Mouse (Mus musculus) bone marrow, adult 2 months (tissue): ENCODE data around the gene Cbx7. TPM values are rescaled to one million over a fixed set of nuclear protein-coding genes. Genes with fewer than 3 reads are reported as not detected.
"Not testable (repeated sequence)": the region's sequence is repeated elsewhere in the genome, so short reads cannot be mapped to it uniquely, and the experiment has no call there.

ENCODE experiments used
- H3K27ac ChIP-seq: fragments of 200-500 bp; 2 replicates; pipeline ENCODE4 v1.5.1; 2012; ENCODE audit warnings: low read depth, mild to moderate bottlenecking, control low read depth, inconsistent platforms, low read length; ENCODE audit not compliant: control insufficient read depth, poor library complexity, insufficient read depth
- H3K4me1 ChIP-seq: fragments of 200-500 bp; 2 replicates; pipeline ENCODE4 v1.6.1; 2011; ENCODE audit warnings: low read length; ENCODE audit not compliant: control insufficient read depth, insufficient read depth
- H3K4me3 ChIP-seq: fragments of 200-500 bp; replicated peaks from 2 replicates; pipeline ENCODE3; 2011; ENCODE audit warnings: mild to moderate bottlenecking, low read depth, low read length, control low read depth; ENCODE audit not compliant: control insufficient read depth
- CTCF ChIP-seq: fragments of 200-500 bp; IDR thresholded peaks from 2 replicates; pipeline ENCODE4 v1.5.1; 2011; ENCODE audit warnings: low read length, control low read depth; ENCODE audit not compliant: control insufficient read depth, insufficient read depth
- POLR2A ChIP-seq: fragments of 200-500 bp; IDR thresholded peaks from 2 replicates; pipeline ENCODE4 v1.6.1; 2011; ENCODE audit warnings: low read depth, mild to moderate bottlenecking, control low read depth, low read length, borderline replicate concordance; ENCODE audit not compliant: control insufficient read depth
- WGBS: fragments of 180-500 bp; shearing (Covaris S2); methylation state at CpG from one replicate; pipeline ENCODE4 v1.1.7; 2018; 5-methylcytosine and 5-hydroxymethylcytosine counted together
- polyA plus RNA-seq: library from polyadenylated mRNA; stranded (reverse); fragments of >200 nt; gene quantifications from 2 replicates; pipeline ENCODE4 v1.2.4, GENCODE M21; 2011; ENCODE audit warnings: low replicate concordance; ENCODE audit not compliant: missing spikeins, insufficient read depth, insufficient read length

Cbx7 gene
- polyA plus RNA-seq, 1 experiment: 22.5 TPM

DNA sequence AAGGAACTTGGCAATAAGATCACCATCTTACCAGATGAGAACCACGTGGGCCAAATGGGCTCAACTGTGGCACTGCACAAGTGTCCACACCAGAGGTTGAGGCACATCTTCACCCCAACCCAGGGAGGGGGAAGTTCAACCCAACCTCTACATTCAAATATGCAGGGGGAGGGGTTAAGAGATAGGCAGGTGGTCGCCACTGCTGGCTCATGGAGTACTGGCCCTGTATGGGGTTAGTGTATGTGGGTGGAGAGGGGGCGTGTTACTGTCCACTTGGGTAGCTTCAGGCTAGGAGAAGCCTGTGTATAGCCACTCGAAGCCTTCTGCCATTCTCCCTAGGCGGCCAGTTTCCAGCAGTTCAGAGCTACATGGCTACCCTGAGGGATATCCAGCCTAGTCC is 54.8 kb downstream of the Cbx7 start:
- no peak for TF ChIP-seq CTCF
- TF ChIP-seq POLR2A: no peak
- 61% methylated on average over 5 of the region's 5 CpGs for WGBS
- Histone ChIP-seq H3K4me3 (no peak overlapping the region), H3K4me1 (no peaks in the 10 kb centered on the region), H3K27ac (no peak overlapping the region)

DNA sequence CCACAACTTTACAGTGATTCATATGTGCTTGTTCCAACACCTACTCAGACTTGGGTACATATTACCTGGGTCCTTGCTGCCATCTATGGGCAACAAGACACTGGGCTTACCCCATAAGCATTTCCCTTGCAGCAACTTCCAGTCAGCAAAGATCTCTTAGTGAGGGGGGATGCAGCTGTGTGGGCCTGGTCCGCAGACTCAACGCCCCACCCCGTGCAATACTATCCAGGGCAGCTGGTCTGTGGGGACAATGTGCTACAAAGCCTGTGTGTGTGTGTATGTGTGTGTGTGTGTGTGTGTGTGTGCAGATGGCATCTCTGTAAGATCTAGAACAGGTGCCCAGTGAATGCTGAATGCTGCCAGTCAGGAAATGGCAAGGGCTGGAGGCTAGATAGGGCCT is 56.6 kb downstream of the Cbx7 start:
- 62% methylated on average over 3 of the region's 3 CpGs for WGBS
- Histone ChIP-seq H3K27ac (no peak overlapping the region), H3K4me3 (no peak overlapping the region), H3K4me1 (no peaks in the 10 kb centered on the region)
- TF ChIP-seq POLR2A (peak; percentile 16; the same call in 1 of the 2 replicates), CTCF (no peak)

DNA sequence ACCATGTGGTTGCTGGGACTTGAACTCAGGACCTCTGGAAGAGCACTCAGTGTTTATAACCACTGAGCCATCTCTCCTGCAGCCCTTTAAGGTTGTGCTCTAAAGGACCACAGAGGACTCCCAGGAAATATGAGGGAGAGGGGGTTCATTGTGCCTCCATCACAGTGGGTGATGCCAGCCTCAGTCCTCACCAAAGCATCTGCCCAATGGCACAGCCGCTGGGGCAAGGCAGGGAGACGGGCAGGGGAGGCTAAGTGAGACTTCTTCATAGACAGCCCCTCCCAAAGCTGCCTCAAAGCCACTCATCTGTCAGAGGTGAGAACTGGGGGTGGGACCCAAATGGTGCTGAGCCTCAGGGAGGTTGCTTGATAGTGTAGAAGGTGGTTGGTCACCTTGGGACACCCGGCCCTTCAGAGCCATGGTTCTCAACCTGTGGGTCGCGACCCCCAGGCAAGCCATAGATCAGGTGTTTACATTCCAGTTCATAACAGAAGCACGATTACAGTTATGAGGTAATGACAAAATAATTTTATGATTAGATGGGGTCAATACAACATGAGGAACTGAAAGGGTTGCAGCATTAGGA is 57.1 kb downstream of the Cbx7 start:
- H3K4me1 ChIP-seq: no peaks in the 10 kb centered on the region
- no peak overlapping the region for H3K4me3 ChIP-seq
- WGBS: 81% methylated on average over 6 of the region's 6 CpGs
- H3K27ac ChIP-seq: peak overlapping the region; percentile 12; the same call in 1 of the 2 replicates
- no peak for TF ChIP-seq POLR2A

DNA sequence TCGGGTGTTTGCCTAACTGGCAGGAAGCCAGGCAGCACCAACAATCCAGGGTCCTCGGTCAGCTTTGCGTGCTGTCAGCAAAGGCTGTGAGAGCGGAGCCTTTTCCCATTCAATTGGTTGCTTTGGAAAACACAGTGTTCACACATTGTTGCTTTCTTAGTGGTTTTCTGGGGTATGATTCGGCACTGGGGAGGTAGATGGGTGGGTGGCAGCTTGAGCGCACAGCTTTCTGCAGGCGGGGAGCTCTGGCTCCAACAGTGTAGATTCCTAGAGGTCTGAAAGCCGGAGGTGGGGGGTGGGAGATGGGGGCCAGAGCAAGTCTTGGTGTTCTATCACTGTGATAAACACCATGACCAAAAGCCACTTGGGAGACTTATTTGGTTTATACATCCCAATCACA is 59.6 kb downstream of the Cbx7 start:
- TF ChIP-seq POLR2A (no peak), CTCF (no peak)

DNA sequence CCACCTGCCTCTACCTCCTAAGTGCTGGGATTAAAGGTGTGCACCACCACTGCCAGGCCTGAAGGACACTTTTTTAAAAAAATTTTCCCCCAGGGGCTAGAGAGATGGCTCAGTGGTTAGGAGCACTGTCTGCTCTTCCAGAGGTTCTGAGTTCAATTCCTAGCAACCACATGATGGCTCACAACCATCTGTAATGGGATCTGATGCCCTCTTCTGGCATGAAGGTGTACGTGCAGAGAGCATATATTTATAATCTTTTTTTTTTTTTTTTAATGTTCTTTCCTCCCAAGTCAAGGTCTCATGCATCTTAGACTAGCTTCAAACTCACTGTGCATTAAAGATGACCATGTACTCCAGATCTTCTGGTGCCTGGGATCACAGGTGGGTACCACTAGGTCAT is 60.1 kb downstream of the Cbx7 start:
- not testable (repeated sequence) for H3K27ac ChIP-seq, H3K4me1 ChIP-seq, H3K4me3 ChIP-seq
- 91% methylated on average over 1 of the region's 1 CpGs for WGBS

More for the DNA sequence above, 59.6 kb downstream of the Cbx7 start:
- Histone ChIP-seq H3K4me1 (no peaks in the 10 kb centered on the region), H3K27ac (no peak overlapping the region), H3K4me3 (no peak overlapping the region)
- WGBS: 91% methylated on average over 8 of the region's 8 CpGs

DNA sequence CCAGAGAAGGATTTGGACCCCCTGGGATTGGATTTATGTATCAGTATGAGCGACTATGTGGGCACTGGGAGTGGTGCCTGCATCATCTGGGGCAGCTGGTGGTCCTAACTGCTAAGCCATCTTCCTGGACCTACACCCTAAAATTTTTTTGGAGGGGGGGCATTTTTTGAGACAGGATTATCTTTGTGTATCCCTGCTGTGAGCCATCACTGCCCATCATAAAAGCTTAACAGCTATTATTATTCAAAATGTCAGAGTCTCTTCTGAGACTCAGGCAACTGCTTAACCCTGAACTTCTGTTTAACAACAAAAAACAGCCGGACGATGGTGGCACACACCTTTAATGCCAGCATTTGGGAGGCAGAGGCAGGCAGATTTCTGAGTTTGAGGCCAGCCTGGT is 61.9 kb downstream of the Cbx7 start:
- WGBS: 96% methylated on average over 3 of the region's 3 CpGs

DNA sequence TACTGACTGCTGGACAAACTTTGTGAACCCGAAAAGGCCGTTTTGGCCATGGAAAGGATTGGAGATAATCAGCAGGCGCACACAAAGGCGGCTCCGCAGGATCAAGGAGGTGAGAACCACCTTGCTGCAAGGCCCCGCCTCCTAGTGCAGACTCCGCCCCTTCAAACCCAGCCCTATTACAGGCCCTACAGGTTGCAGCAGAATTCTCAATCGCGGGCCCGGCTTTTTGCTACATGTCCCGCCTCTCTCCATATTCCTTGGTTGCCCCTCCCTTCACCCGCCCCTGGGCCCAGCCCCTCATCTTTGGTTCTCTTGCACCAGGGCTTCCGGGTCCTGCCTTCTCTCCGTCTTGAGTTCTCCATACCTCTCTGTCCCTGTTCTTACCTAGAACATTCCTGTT is 64.1 kb downstream of the Cbx7 start:
- 89% methylated on average over 14 of the region's 14 CpGs for WGBS

More for the DNA sequence above, 61.9 kb downstream of the Cbx7 start:
- not testable (repeated sequence) for H3K27ac ChIP-seq, H3K4me1 ChIP-seq, H3K4me3 ChIP-seq

DNA sequence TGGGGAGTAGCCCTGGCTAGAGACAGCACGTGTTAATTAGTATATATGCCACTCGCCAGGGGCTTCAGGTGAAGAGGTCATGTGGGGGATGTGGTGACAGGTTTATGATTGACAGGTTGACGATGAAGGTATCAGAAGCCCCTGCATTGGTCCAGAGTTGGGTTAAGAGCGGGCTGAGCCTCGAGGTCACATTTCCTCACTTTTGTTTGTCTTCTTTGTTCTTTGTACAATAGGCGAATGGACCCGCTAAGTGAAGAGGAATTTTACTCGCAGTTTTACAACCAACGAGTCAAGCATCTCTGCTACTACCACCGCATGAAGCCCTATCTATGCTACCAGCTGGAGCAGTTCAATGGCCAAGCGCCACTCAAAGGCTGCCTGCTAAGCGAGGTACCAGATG is 65.7 kb downstream of the Cbx7 start:
- no peak for TF ChIP-seq POLR2A
- no peak for TF ChIP-seq CTCF
- H3K4me3 ChIP-seq: no peak overlapping the region
- WGBS: 89% methylated on average over 12 of the region's 12 CpGs
- H3K4me1 ChIP-seq: no peaks in the 10 kb centered on the region
- no peak overlapping the region for H3K27ac ChIP-seq

More for the DNA sequence above, 64.1 kb downstream of the Cbx7 start:
- TF ChIP-seq CTCF (no peak), POLR2A (no peak)
- Histone ChIP-seq H3K4me1 (no peaks in the 10 kb centered on the region), H3K4me3 (no peak overlapping the region), H3K27ac (no peak overlapping the region)

DNA sequence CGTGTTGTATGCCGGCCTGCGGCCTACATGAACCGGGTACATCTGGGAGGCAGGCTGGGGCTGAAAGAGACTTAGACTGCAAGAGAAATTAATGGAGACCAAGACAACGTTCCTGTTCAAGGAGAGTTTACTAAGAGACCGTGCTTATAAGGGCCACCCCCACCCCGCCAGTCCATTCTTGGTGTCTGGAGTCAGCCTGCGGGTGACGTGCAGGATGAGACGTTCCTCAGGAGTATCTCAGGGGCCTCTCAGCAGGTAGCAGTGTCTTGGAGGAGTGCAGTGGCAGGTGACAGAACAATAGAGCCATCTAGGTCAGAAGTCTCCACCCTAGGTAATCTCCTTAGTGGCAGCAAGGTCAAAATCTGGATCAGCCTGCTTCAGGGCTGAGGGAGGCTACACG is 66.2 kb downstream of the Cbx7 start:
- 92% methylated on average over 11 of the region's 11 CpGs for WGBS
- H3K4me3 ChIP-seq, H3K4me1 ChIP-seq, H3K27ac ChIP-seq: not testable (repeated sequence)

DNA sequence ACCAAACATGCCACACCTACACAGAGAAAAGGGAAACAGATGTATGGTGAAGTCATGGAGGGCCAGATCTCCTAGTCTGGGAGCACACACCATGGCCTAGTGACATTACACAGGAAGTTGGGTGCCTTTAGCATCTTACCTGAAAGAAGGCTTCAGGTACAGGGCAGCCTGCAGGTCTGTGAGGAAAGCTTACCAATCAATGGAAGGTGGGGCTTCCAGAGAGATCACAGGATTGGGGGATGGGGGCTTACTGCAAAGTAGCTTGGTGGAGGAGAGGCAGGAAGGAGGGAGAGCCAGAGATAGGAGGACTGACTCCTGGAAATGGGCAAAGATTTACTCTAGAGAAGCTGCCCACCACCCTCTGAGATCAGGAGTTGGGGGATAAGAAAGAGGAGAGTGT is 67.0 kb downstream of the Cbx7 start:
- TF ChIP-seq CTCF: no peak
- no peak for TF ChIP-seq POLR2A
- Histone ChIP-seq H3K27ac (no peak overlapping the region), H3K4me3 (no peak overlapping the region), H3K4me1 (no peaks in the 10 kb centered on the region)

DNA sequence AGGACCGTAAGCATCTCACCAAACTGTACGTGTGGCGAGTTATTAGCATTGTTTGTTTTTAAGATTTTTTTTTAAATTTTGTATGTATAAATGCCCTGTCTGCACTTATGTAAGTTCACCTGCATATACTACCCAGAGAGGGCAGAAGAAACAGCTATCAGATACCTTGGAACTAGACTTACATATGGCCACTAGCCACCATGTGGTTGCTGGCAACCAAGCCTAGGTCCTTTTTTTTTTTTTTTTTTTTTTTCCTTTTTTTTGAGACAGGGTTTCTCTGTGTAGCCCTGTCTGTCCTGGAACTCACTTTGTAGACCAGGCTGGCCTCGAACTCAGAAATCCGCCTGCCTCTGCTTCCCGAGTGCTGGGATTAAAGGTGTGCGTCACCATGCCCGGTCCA is 67.8 kb downstream of the Cbx7 start:
- not testable (repeated sequence) for H3K4me1 ChIP-seq, H3K27ac ChIP-seq, H3K4me3 ChIP-seq
- 95% methylated on average over 8 of the region's 8 CpGs for WGBS
